Mouse (Mus musculus) liver, embryonic 12.5 days (tissue): ENCODE results near the gene Gm5108. TPM values are rescaled to one million over a fixed set of nuclear protein-coding genes. Genes with fewer than 3 reads are reported as not detected.

Experiments
- polyA plus RNA-seq: library from polyadenylated mRNA; unstranded; fragments of >200 nt; fragmentation: Nextera tagmentation; extraction: Ambion mirVana; gene quantifications from 2 replicates; pipeline ENCODE4 v1.2.1, GENCODE M21; 2016

The Gm5108 gene
- polyA plus RNA-seq, 1 experiment from 2014 or later: not detected

Other genes starting within 250 kb of the Gm5108 start
- gene Atp8a1, start 94.2 kb upstream of the Gm5108 start, polyA plus RNA-seq: 61.2 and 64.2 TPM in 2 replicates
- not detected in 2 replicates for gene Gm21905, start 4.8 kb downstream of the Gm5108 start, polyA plus RNA-seq
- not detected in 2 replicates for gene Grxcr1, start 90.2 kb downstream of the Gm5108 start, polyA plus RNA-seq